Mouse (Mus musculus) midbrain, embryonic 16.5 days (tissue): Measurements from ENCODE around the gene Ostm1. TPM values are rescaled to one million over a fixed set of nuclear protein-coding genes. Genes with fewer than 3 reads are reported as not detected.

ENCODE experiments used
- ATAC-seq: fragments of 200-750 bp; cut with Nextera tagmentation; 2 replicates; pipeline ENCODE4 v1.8.0; 2017; ENCODE audit warnings: moderate TSS enrichment
- H3K27ac ChIP-seq: fragments of 300-500 bp; sonication (generic); 2 replicates; pipeline ENCODE4 v1.5.1; 2014; ENCODE audit warnings: mild to moderate bottlenecking, low read length, mixed read lengths
- H3K27me3 ChIP-seq: fragments of 300-500 bp; sonication (generic); 2 replicates; pipeline ENCODE4 v1.6.1; 2014; ENCODE audit warnings: low read depth, low read length, mixed read lengths; ENCODE audit not compliant: control insufficient read depth, insufficient read depth
- H3K36me3 ChIP-seq: fragments of 300-500 bp; sonication (generic); 2 replicates; pipeline ENCODE4 v1.6.1; 2014; ENCODE audit warnings: mild to moderate bottlenecking, low read length, moderate library complexity, mixed read lengths; ENCODE audit not compliant: control insufficient read depth, insufficient read depth
- H3K4me1 ChIP-seq: fragments of 300-500 bp; sonication (generic); 2 replicates; pipeline ENCODE4 v1.6.1; 2014; ENCODE audit warnings: mild to moderate bottlenecking, low read length, mixed read lengths; ENCODE audit not compliant: control insufficient read depth, insufficient read depth
- H3K4me2 ChIP-seq: fragments of 300-500 bp; sonication (generic); 2 replicates; pipeline ENCODE4 v1.6.1; 2014; ENCODE audit warnings: mild to moderate bottlenecking, low read length, mixed read lengths
- H3K4me3 ChIP-seq: fragments of 300-500 bp; sonication (generic); 2 replicates; pipeline ENCODE4 v1.5.1; 2014; ENCODE audit warnings: low read depth, mild to moderate bottlenecking, low read length, moderate library complexity, mixed read lengths
- H3K9ac ChIP-seq: fragments of 300-500 bp; sonication (generic); 2 replicates; pipeline ENCODE4 v1.6.1; 2014; ENCODE audit warnings: low read depth, low read length, mixed read lengths
- H3K9me3 ChIP-seq: fragments of 300-500 bp; sonication (generic); replicated peaks from 2 replicates; pipeline ENCODE4 v1.6.1; 2014; ENCODE audit warnings: mild to moderate bottlenecking, low read length, mixed read lengths; ENCODE audit not compliant: control insufficient read depth, poor library complexity, severe bottlenecking
- WGBS: fragments of 180-500 bp; shearing (Covaris S2); extraction: QIAGEN DNeasy Blood & Tissue Kit; methylation state at CpG from one replicate; pipeline ENCODE4 v1.1.7; 2014; 5-methylcytosine and 5-hydroxymethylcytosine counted together
- polyA plus RNA-seq: library from polyadenylated mRNA; unstranded; fragments of >200 nt; fragmentation: Nextera tagmentation; extraction: Ambion mirVana; gene quantifications from 2 replicates; pipeline ENCODE4 v1.2.1, GENCODE M21; 2015

The Ostm1 gene
- polyA plus RNA-seq, 1 experiment from 2014 or later = 39.9 TPM

- H3K4me2 ChIP-seq = no peak overlapping the region
- H3K4me1 ChIP-seq = peaks cover 16% of the 10 kb centered on the region
- WGBS = 74% methylated on average over 8 of the region's 8 CpGs
- H3K36me3 ChIP-seq = no peaks in the 10 kb centered on the region
- H3K27me3 ChIP-seq = no peaks in the 10 kb centered on the region
- H3K9me3 ChIP-seq = no peaks in the 10 kb centered on the region; the same call in 1 of the 2 replicates
- ATAC-seq = no peak
- H3K9ac ChIP-seq = no peak overlapping the region
- no peak overlapping the region for H3K27ac ChIP-seq
- H3K4me3 ChIP-seq = no peak overlapping the region
Measured at GRCm38 (mm10) chr10:42682421-42682820, 98.8 kb downstream of the Ostm1 start.

DNA sequence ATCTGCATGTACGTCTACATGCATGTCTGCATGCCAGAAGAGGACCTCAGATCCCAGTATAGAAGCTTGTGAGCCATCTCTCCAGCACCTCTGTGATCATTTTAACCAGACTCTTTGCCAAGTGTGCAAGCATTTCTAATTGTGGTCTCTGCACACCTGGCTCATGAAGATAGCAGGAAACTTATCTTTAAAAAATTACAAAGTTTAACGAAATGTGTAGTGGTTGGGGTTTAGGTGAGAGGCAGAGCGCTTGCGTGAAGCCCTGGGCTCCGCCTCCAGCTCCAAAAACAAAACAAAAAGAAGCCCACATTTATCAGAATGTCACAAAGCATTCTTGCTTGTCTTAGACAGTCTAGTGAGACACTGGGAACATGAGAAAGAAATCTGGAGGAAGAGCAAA is 104.3 kb downstream of the Ostm1 start:
- 94% methylated on average over 5 of the region's 5 CpGs for WGBS
- H3K27me3 ChIP-seq = no peaks in the 10 kb centered on the region
- H3K9ac ChIP-seq = no peak overlapping the region
- no peaks in the 10 kb centered on the region for H3K36me3 ChIP-seq
- H3K4me2 ChIP-seq = no peak overlapping the region
- no peaks in the 10 kb centered on the region; the same call in 1 of the 2 replicates for H3K9me3 ChIP-seq
- H3K4me3 ChIP-seq = no peak overlapping the region
- no peak overlapping the region for H3K27ac ChIP-seq
- H3K4me1 ChIP-seq = peaks cover 5% of the 10 kb centered on the region
- no peak for ATAC-seq

- no peaks in the 10 kb centered on the region for H3K36me3 ChIP-seq
- no peak overlapping the region for H3K27ac ChIP-seq
- no peak overlapping the region for H3K4me2 ChIP-seq
- H3K9ac ChIP-seq = no peak overlapping the region
- H3K27me3 ChIP-seq = no peaks in the 10 kb centered on the region
- H3K9me3 ChIP-seq = no peaks in the 10 kb centered on the region
- H3K4me3 ChIP-seq = no peak overlapping the region
- H3K4me1 ChIP-seq = peaks cover 5% of the 10 kb centered on the region
- no peak for ATAC-seq
- WGBS = 63% methylated on average over 1 of the region's 1 CpGs
Measured at GRCm38 (mm10) chr10:42689694-42690093, 106.1 kb downstream of the Ostm1 start.

DNA sequence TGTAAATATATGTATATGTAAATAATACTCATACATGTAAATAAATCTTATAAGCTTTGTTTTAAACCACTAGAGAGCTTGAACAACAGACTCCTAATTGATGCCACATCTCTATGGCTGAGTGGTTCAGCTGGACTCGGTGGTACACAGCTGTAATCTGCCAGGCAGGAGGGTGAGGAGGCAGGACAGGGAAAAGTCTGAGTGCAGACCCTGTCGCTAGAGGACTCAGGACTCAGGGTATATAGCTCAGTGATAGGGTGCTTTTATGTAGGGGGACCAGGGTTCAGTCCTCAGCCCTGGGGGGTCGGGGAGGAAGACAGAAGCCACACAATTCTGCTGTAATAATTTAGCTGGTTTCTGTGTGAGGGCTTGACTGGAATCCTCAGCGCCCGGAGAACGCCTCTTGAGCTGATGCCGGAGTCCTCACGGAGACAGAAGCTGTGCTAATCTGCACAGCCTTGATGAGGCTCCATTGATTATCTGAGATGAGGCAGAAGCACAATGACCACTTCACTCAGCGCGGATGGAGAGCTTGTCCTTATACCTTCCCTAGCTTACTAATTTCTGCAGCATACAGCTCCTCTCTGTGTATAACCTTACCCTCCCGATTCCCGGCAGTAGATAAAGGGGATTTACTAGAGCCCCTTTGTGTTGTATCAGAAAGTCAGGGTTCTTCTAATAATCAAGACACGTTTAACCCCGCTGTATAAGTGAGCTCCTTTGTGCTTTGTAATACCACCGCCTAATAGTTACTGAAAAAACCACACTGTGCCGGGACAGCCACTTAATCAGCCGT is 106.8 kb downstream of the Ostm1 start:
- Histone ChIP-seq H3K4me3 (peak overlapping the region; percentile 5; the same call in 1 of the 2 replicates), H3K27ac (no peak overlapping the region), H3K9me3 (no peaks in the 10 kb centered on the region), H3K36me3 (no peaks in the 10 kb centered on the region), H3K4me2 (peak overlapping the region; percentile 37), H3K4me1 (peaks cover 5% of the 10 kb centered on the region), H3K9ac (peak overlapping the region; percentile 31; the same call in 1 of the 2 replicates), H3K27me3 (no peaks in the 10 kb centered on the region)
- ATAC-seq = peak; percentile 73
- WGBS = 17% methylated on average over 17 of the region's 17 CpGs

DNA sequence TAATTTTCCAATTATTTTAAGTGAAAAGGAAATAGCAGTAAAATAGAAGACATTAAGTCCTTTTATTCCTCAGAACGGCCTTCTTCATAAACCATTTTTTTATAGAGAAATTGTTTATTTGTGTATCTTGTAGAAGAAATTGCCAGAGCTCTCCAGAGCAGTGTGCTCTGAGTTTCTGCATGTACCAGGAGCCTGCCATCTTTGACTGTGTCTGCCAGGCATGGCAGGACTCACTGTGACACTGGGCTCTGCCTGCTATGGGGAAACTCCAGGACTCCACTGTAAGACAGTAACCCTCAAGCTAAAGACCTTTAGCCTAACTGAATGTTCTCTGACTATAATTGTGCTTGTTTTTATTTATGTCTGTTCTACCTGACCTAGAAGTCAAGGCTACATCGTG is 107.4 kb downstream of the Ostm1 start:
- 0 out of 2 replicates have a peak overlapping the region, but pooled peaks have one; percentile 5 for H3K4me3 ChIP-seq
- 69% methylated on average over 2 of the region's 2 CpGs for WGBS

GRCm38 (mm10) chr10:42692095-42692494 is 108.5 kb downstream of the Ostm1 start:
- no peak overlapping the region for H3K4me3 ChIP-seq

More for the DNA sequence above, 107.4 kb downstream of the Ostm1 start:
- ATAC-seq = no peak
- H3K9ac ChIP-seq = no peak overlapping the region; the same call in 1 of the 2 replicates
- H3K9me3 ChIP-seq = no peaks in the 10 kb centered on the region
- H3K27ac ChIP-seq = no peak overlapping the region
- H3K36me3 ChIP-seq = no peaks in the 10 kb centered on the region
- peaks cover 5% of the 10 kb centered on the region for H3K4me1 ChIP-seq
- no peaks in the 10 kb centered on the region for H3K27me3 ChIP-seq
- H3K4me2 ChIP-seq = peak overlapping the region; percentile 37

GRCm38 (mm10) chr10:42692794-42693193 is 109.2 kb downstream of the Ostm1 start:
- no peak overlapping the region for H3K4me3 ChIP-seq
- no peak overlapping the region for H3K4me2 ChIP-seq
- peaks cover 5% of the 10 kb centered on the region for H3K4me1 ChIP-seq
- H3K9me3 ChIP-seq = no peaks in the 10 kb centered on the region
- H3K27ac ChIP-seq = no peak overlapping the region
- ATAC-seq = no peak
- no peaks in the 10 kb centered on the region for H3K27me3 ChIP-seq
- H3K9ac ChIP-seq = no peak overlapping the region
- no peaks in the 10 kb centered on the region for H3K36me3 ChIP-seq

More at GRCm38 (mm10) chr10:42692095-42692494, 108.5 kb downstream of the Ostm1 start:
- 81% methylated on average over 2 of the region's 2 CpGs for WGBS
- H3K27ac ChIP-seq = no peak overlapping the region
- H3K9ac ChIP-seq = no peak overlapping the region
- H3K4me1 ChIP-seq = peaks cover 5% of the 10 kb centered on the region
- no peak for ATAC-seq
- H3K9me3 ChIP-seq = no peaks in the 10 kb centered on the region
- H3K4me2 ChIP-seq = no peak overlapping the region
- H3K27me3 ChIP-seq = no peaks in the 10 kb centered on the region
- no peaks in the 10 kb centered on the region for H3K36me3 ChIP-seq

DNA sequence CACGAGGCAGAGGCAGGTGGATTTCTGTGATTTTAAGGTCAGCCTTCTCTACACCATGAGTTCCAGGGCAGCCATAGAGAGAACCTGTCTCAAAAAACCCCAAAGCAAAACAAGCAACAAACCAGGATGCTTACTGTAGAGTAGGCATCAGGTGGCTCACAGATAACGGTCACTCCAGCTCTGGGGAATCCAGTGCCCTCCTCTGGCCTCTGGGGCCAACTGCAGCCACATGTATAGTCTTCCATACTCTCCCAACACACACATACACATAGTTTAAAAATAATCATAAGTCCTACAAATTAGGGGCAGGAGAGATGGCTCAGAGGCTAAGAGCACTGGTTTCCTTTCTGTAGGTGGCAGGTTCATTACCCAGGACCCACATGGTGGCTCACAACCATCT is 109.9 kb downstream of the Ostm1 start:
- Histone ChIP-seq H3K27me3 (no peaks in the 10 kb centered on the region), H3K9ac (no peak overlapping the region), H3K36me3 (no peaks in the 10 kb centered on the region), H3K4me1 (peaks cover 5% of the 10 kb centered on the region), H3K4me3 (no peak overlapping the region), H3K4me2 (no peak overlapping the region), H3K9me3 (no peaks in the 10 kb centered on the region), H3K27ac (no peak overlapping the region)
- 82% methylated on average over 2 of the region's 2 CpGs for WGBS
- no peak for ATAC-seq

DNA sequence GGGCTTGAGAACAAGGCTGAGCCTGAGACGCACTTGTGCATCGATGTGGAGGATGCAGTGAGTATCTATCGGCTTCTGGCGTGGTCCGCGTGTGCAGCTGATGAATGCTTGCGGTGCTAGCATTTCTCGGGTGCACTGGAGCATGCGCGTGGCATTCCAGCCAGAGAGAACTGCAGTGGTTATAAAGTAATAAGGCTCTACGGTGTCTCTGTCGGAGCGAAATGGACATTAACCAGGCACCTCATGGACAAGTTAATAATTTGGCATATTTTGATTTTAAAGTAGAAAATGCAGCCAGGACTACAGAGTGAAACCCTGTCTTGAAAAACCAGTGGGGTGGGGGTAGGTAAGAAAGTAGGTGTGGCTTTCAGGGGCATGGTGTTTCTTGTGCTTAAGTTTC is 112.7 kb downstream of the Ostm1 start:
- H3K4me3 ChIP-seq = no peak overlapping the region
- H3K36me3 ChIP-seq = peaks cover 3% of the 10 kb centered on the region; the same call in 1 of the 2 replicates
- H3K27me3 ChIP-seq = no peaks in the 10 kb centered on the region
- ATAC-seq = no peak
- no peaks in the 10 kb centered on the region for H3K9me3 ChIP-seq
- H3K9ac ChIP-seq = no peak overlapping the region
- H3K4me1 ChIP-seq = no peaks in the 10 kb centered on the region
- 73% methylated on average over 13 of the region's 13 CpGs for WGBS
- no peak overlapping the region for H3K4me2 ChIP-seq
- H3K27ac ChIP-seq = no peak overlapping the region
